Comparison of ENCODE assay signal across 23 mouse cellular contexts in the genomic region with DNA sequence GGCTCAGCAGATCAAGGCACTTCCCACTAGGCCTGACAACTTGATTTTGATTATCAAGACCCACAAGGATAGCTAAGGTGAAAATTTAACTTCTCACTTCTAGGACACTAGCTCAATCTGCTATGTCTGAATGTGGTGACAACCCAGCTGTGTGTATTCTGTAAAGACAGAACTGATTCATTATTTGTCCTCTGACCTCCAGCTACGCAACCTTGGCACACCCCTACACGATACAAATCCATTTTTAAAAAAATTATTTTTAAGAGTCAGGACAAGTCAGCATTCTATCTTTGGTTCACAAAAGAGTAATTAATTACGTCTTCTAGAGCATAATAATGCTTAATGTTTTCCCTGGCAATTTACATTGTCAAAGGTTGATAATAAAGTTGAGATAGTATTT. TPM values are rescaled to one million over a fixed set of nuclear protein-coding genes. Genes with fewer than 3 reads are reported as not detected.
DNase-seq lines count a peak whose midpoint lies in the region; ATAC-seq lines count a peak whose summit lies in the region.
"Had no signal": no experiment of that assay in that cellular context is flagged by ENCODE, and none has a peak within 500 bp of the region (broad histone marks: within the 10 kb centered on the region; RNA-seq: fewer than 3 reads in every experiment).

No protein-coding gene starts in this region.

- peak; percentile 44 for DNase-seq in adrenal gland, adult 2 months
- no peak for DNase-seq in adrenal gland, postnatal 10 days
- DNase-seq in heart, adult 11 months: peak; percentile 23
- no peak for DNase-seq in heart, postnatal 25 days (ENCODE audit: low spot score)
- DNase-seq in kidney, postnatal 14 days: peak; percentile 35
- peak; percentile 36 to 53 for DNase-seq in kidney, postnatal 4 days
- DNase-seq in kidney, postnatal 25 days: no peak
- DNase-seq: adrenal gland, postnatal 14 days; B cell, adult 2 months; cerebellum, adult 11-12 months; cerebellum, adult 2 months; cerebellum, adult 9-10 months; cerebellum, postnatal 10 days; cerebellum, postnatal 25 days; forebrain, postnatal 0 days had no signal

- H3K4me1 ChIP-seq in kidney, embryonic 15.5 days: no peaks in the 10 kb centered on the region
- H3K4me1 ChIP-seq: embryonic facial prominence, embryonic 10.5 days; embryonic facial prominence, embryonic 12.5 days; forebrain, embryonic 13.5 days; forebrain, embryonic 15.5 days had no signal

- 82% methylated on average over 3 of the region's 3 CpGs for WGBS in kidney, embryonic 15.5 days

- peaks cover 73% of the 10 kb centered on the region for H3K36me3 ChIP-seq in kidney, embryonic 15.5 days

- no peak overlapping the region for H3K27ac ChIP-seq in kidney, embryonic 15.5 days
- H3K27ac ChIP-seq: embryonic facial prominence, embryonic 10.5 days; embryonic facial prominence, embryonic 12.5 days; forebrain, embryonic 13.5 days; forebrain, embryonic 15.5 days had no signal

- H3K4me3 ChIP-seq in kidney, embryonic 15.5 days (replicated peaks): no peak overlapping the region
- H3K4me3 ChIP-seq: embryonic facial prominence, embryonic 10.5 days; embryonic facial prominence, embryonic 12.5 days; forebrain, embryonic 13.5 days; forebrain, embryonic 15.5 days had no signal

- intact Hi-C loops in heart, postnatal 25 days (cut with DNase I): loop anchor here (10.0 kb wide), 1 partner anchor 295 kb away; no protein-coding TSS in a partner anchor

- H3K27me3 ChIP-seq in kidney, embryonic 15.5 days: no peaks in the 10 kb centered on the region
- H3K27me3 ChIP-seq: CH12.LX; embryonic facial prominence, embryonic 12.5 days; forebrain, embryonic 13.5 days; forebrain, embryonic 15.5 days; Patski had no signal

- no peaks in the 10 kb centered on the region for H3K9me3 ChIP-seq in kidney, embryonic 15.5 days (replicated peaks)
- H3K9me3 ChIP-seq: embryonic facial prominence, embryonic 10.5 days; embryonic facial prominence, embryonic 12.5 days; forebrain, embryonic 13.5 days; forebrain, embryonic 15.5 days; G1E had no signal

- ATAC-seq in kidney, embryonic 15.5 days (replicated peaks; ENCODE audit: low FRiP score): no peak
- ATAC-seq: forebrain, embryonic 13.5 days; forebrain, embryonic 15.5 days; forebrain, postnatal 0 days; Patski had no signal

- H3K4me2 ChIP-seq in kidney, embryonic 15.5 days: no peak overlapping the region
- H3K4me2 ChIP-seq: embryonic facial prominence, embryonic 12.5 days; forebrain, embryonic 13.5 days; forebrain, embryonic 15.5 days had no signal

- H3K9ac ChIP-seq in kidney, embryonic 15.5 days: no peak overlapping the region
- H3K9ac ChIP-seq: embryonic facial prominence, embryonic 12.5 days; forebrain, embryonic 13.5 days; forebrain, embryonic 15.5 days; forebrain, postnatal 0 days had no signal

RNA-seq across cellular contexts. Expression of gene Bzw2, which starts 31.7 kb away (rescaled TPM):
- total RNA-seq in adrenal gland, adult 2 months (2021): 10 to 100 TPM; 21.8 to 22.4 TPM
- polyA plus RNA-seq in adrenal gland, adult 2 months (2012; rRNA removed): 1.6 and 2.1 TPM in 2 replicates
- 10 to 100 TPM; 40.2 to 67.5 TPM for total RNA-seq in adrenal gland, postnatal 10 days (2021)
- 100 to 1,000 TPM; 181 to 182 TPM for total RNA-seq in heart, postnatal 25 days (2021)
- polyA plus RNA-seq in kidney, embryonic 15.5 days (2015; fragmentation: Nextera tagmentation; extraction: Ambion mirVana): 221 and 225 TPM in 2 replicates

RNA-seq across cellular contexts. Expression of gene Ankmy2, which starts 32.7 kb away (rescaled TPM):
- 10 to 100 TPM; 29.5 to 31.2 TPM for total RNA-seq in adrenal gland, adult 2 months (2021)
- 3.0 and 4.0 TPM in 2 replicates for polyA plus RNA-seq in adrenal gland, adult 2 months (2012; rRNA removed)
- total RNA-seq in adrenal gland, postnatal 10 days (2021): 10 to 100 TPM; 28.6 to 34.7 TPM
- total RNA-seq in heart, postnatal 25 days (2021): 10 to 100 TPM; 15.5 to 17.1 TPM
- polyA plus RNA-seq in kidney, embryonic 15.5 days (2015; fragmentation: Nextera tagmentation; extraction: Ambion mirVana): 36.3 and 36.9 TPM in 2 replicates

Comparison
In these comparisons a context has a peak if more than half of its experiments do, and no peak if none do; other contexts are left out.
1. DNase-seq: peak in adrenal gland, adult 2 months (single experiment), heart, adult 11 months (single experiment), kidney, postnatal 14 days (single experiment) and kidney, postnatal 4 days (2 of 2); none in adrenal gland, postnatal 10 days (single experiment), heart, postnatal 25 days (single experiment) and kidney, postnatal 25 days (0 of 2).